Mouse (Mus musculus) G1E (cell line): Measurements from ENCODE around the gene Lrmda.

ENCODE experiments used
- CTCF ChIP-seq: IDR thresholded peaks from 2 replicates; pipeline ENCODE4 v1.5.1; 2012; ENCODE audit warnings: low read depth, low read length, inconsistent platforms, mixed read lengths
- GATA1 ChIP-seq: IDR thresholded peaks from 2 replicates; pipeline ENCODE4 v1.6.1; 2012; ENCODE audit warnings: borderline replicate concordance, low read length, inconsistent platforms, mixed read lengths
- GATA2 ChIP-seq: IDR thresholded peaks from 2 replicates; pipeline ENCODE4 v1.6.1; 2012; ENCODE audit warnings: low read depth, low read length, inconsistent platforms, borderline replicate concordance
- POLR2AphosphoS5 ChIP-seq: IDR thresholded peaks from 2 replicates; pipeline ENCODE4 v1.6.1; 2012; ENCODE audit warnings: low read depth, low read length, inconsistent platforms; ENCODE audit not compliant: insufficient replicate concordance

DNA sequence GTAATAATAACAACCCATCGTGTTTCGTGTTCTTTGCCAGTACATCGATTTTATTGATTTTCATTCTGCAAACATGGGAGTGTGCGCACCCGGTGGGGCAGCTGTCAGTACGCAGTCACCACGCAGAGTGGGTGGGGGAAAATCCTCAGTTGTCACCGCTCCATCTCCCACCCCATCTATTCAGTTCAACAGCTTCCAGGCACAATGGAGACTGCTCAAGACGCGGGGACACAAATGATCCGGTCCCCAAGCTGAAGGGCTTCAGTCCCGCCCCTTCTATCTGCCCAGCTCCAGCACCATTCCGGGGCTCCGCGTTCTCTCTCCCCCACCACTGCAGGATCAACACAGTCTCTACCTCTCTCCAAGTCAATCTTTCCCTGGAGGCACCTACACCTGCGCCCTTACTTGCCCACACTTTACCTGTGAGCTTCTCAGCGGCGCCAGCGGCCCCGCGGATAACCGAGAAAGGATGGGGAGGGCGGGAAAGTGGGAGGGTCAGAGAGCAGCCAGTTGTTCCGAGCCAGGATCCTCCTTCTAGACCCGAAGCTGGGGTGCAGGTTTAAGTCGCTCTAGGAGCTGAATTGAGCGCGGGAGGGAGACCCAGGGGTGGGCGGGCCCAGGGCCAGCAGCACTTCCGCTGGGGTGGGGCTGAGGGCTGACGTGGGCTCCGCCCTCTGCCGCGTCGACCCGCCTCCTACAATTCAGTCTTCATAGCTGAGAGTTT, 24.3 kb upstream of the Lrmda start:
- TF ChIP-seq CTCF, result no peak
- no peak for TF ChIP-seq GATA2
- TF ChIP-seq POLR2AphosphoS5, result no peak
- TF ChIP-seq GATA1, result no peak
